Mouse (Mus musculus): Measurements from ENCODE around the gene Slc12a8. TPM values are rescaled to one million over a fixed set of nuclear protein-coding genes. Genes with fewer than 3 reads are reported as not detected.

Gene Slc12a8
- 3.9 TPM for polyA plus RNA-seq (2015; fragmentation: Illumina TruSeq; extraction: RNeasy Lipid Tissue Mini Kit (QIAGEN cat#74804); ENCODE audit: insufficient read depth, low read depth, low replicate concordance)

GRCm38 (mm10) chr16:33516807-33517565, at the start of gene Slc12a8:
Gene Slc12a8, plus strand, starts transcription at chr16:33517328.

DNA sequence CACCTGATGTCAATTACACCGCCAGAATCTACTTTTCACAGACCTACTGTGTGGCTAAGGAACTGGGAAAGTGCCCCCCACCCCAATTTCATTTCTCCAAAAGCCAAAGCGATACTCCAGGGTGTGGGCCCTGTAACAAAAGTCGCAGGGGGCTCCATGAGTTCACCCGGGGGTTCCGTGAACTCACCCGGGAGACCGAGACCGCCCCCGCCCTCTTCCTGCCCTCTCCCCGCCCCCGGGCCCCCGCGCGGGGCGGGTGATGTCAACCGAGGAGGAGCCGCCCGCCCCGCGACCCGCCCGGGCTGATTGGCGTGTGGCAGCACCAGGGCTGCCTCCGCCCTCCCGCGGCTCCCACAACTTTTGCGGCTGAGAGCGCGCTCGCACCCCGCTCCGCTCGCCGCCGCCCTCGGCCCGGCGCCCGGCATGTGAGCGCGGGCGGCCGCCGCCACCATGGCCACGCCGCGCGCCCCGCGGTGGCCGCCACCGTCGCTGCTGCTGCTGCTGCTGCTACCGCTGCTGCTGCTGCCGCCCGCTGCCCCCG, 167.1 kb downstream of the Slc12a8 start, which contains the start of gene Heg1:
Gene Heg1 (plus strand): TSS at position 209 of the 541 bp plus-strand sequence.

Other genes starting within 250 kb of the Slc12a8 start
- gene Zfp148, start 136.5 kb upstream of the Slc12a8 start, polyA plus RNA-seq (2015; fragmentation: Illumina TruSeq; extraction: RNeasy Lipid Tissue Mini Kit (QIAGEN cat#74804); ENCODE audit: insufficient read depth, low read depth, low replicate concordance) = 3.9 TPM
- gene Heg1, start 167.0 kb downstream of the Slc12a8 start, polyA plus RNA-seq (2015; fragmentation: Illumina TruSeq; extraction: RNeasy Lipid Tissue Mini Kit (QIAGEN cat#74804); ENCODE audit: insufficient read depth, low read depth, low replicate concordance) = 21.5 TPM

Data from pancreas, adult 10 weeks (tissue).